Comparison of ENCODE assay signal across 7 mouse cellular contexts in genomic region chr7:118115877-118116568, GRCm38 (mm10). TPM values are rescaled to one million over a fixed set of nuclear protein-coding genes. Genes with fewer than 3 reads are reported as not detected.
DNase-seq lines count a peak whose midpoint lies in the region; ATAC-seq lines count a peak whose summit lies in the region.

Gene Rps15a (minus strand): TSS chr7:118116188.

- H3K4me2 ChIP-seq in intestine, embryonic 15.5 days (replicated peaks): peak within 1 kb of the TSS; percentile 74

- peak within 1 kb of the TSS; percentile 88 for H3K27ac ChIP-seq in intestine, embryonic 15.5 days
- peak within 1 kb of the TSS; percentile 99 for H3K27ac ChIP-seq in midbrain, embryonic 10.5 days (replicated peaks)

- peak within 1 kb of the TSS; percentile 90 for H3K4me3 ChIP-seq in intestine, embryonic 15.5 days (replicated peaks)
- peak within 1 kb of the TSS; percentile 95 for H3K4me3 ChIP-seq in midbrain, embryonic 10.5 days

- H3K4me1 ChIP-seq in intestine, embryonic 15.5 days (replicated peaks): peaks cover 33% of the 10 kb centered on the region
- peaks cover 52% of the 10 kb centered on the region for H3K4me1 ChIP-seq in midbrain, embryonic 10.5 days

- intact Hi-C loops in gastrocnemius, postnatal 36 days (cut with DNase I): loop anchor here (10.0 kb wide), 1 partner anchor 711 kb away; no protein-coding TSS in a partner anchor
- intact Hi-C loops in left cerebral cortex, postnatal 25 days (cut with DNase I): no loop called here

- no peaks in the 10 kb centered on the region for H3K9me3 ChIP-seq in intestine, embryonic 15.5 days
- no peaks in the 10 kb centered on the region for H3K9me3 ChIP-seq in midbrain, embryonic 10.5 days (replicated peaks)

- under 1% methylated on average over 40 of the region's 40 CpGs for WGBS in intestine, embryonic 15.5 days
- under 1% methylated on average over 40 of the region's 40 CpGs for WGBS in midbrain, embryonic 10.5 days

- peak; percentile 93 for DNase-seq in adrenal gland, adult 2 months
- peak; percentile 92 for DNase-seq in embryo, embryonic 11.5 days (ENCODE audit: low read depth, low spot score)
- peak; percentile 92 to 94 for DNase-seq in gastrocnemius, postnatal 36 days
- DNase-seq in left cerebral cortex, postnatal 25 days (ENCODE audit: low spot score in 2 of 2): peak; percentile 94 to 96
- DNase-seq in midbrain, embryonic 10.5 days (ENCODE audit: low spot score): peak; percentile 90
- peak; percentile 90 for DNase-seq in right cerebral cortex, postnatal 4 days

- peak within 1 kb of the TSS; percentile 97 for H3K9ac ChIP-seq in intestine, embryonic 15.5 days

- peaks cover 30% of the 10 kb centered on the region for H3K36me3 ChIP-seq in intestine, embryonic 15.5 days
- peaks cover 75% of the 10 kb centered on the region for H3K36me3 ChIP-seq in midbrain, embryonic 10.5 days

- no peaks in the 10 kb centered on the region for H3K27me3 ChIP-seq in intestine, embryonic 15.5 days (replicated peaks)
- no peaks in the 10 kb centered on the region for H3K27me3 ChIP-seq in midbrain, embryonic 10.5 days (ENCODE audit: low read depth, poor library complexity, severe bottlenecking)

- ATAC-seq in intestine, embryonic 15.5 days: peak; percentile 84

RNA-seq across cellular contexts. Expression of gene Rps15a, which starts in this region (rescaled TPM):
- 100 to 1,000 TPM; 473 to 973 TPM for total RNA-seq in adrenal gland, adult 2 months (2021)
- 23.1 and 29.7 TPM in 2 replicates for polyA plus RNA-seq in adrenal gland, adult 2 months (2012; rRNA removed)
- total RNA-seq in gastrocnemius, postnatal 36 days (2021): 100 to 1,000 TPM; 374 to 433 TPM
- 746 and 766 TPM in 2 replicates for polyA plus RNA-seq in intestine, embryonic 15.5 days (2015; fragmentation: Nextera tagmentation; extraction: Ambion mirVana)
- 100 to 1,000 TPM; 339 to 353 TPM for total RNA-seq in left cerebral cortex, postnatal 25 days (2021)
- 564 and 647 TPM in 2 replicates for polyA plus RNA-seq in midbrain, embryonic 10.5 days (2016; fragmentation: Nextera tagmentation; extraction: Ambion mirVana)

Comparison
In these comparisons a context has a peak if more than half of its experiments do, and no peak if none do; other contexts are left out.
1. Peak in every context shown above with its lines: DNase-seq, ATAC-seq, H3K4me3 ChIP-seq and H3K27ac ChIP-seq.
2. RNA of gene Rps15a (polyA plus RNA-seq): 746 to 766 TPM in intestine, embryonic 15.5 days and 564 to 647 TPM in midbrain, embryonic 10.5 days; 23.1 to 29.7 TPM in adrenal gland, adult 2 months; every median in the first group is over 10 times any median in the second.